8 mouse cellular contexts compared by ENCODE assay signal in genomic region chr7:139364936-139365830, GRCm38 (mm10). TPM values are rescaled to one million over a fixed set of nuclear protein-coding genes. Genes with fewer than 3 reads are reported as not detected.
DNase-seq lines count a peak whose midpoint lies in the region; ATAC-seq and TF ChIP-seq lines count a peak whose summit lies in the region.

No protein-coding gene starts in this region.

- peak overlapping the region; percentile 86 for H3K27ac ChIP-seq in ES-Bruce4 (ENCODE audit: insufficient read depth, low read length)
- peak overlapping the region; percentile 83 for H3K27ac ChIP-seq in limb, embryonic 13.5 days

- H3K36me3 ChIP-seq in ES-Bruce4 (ENCODE audit: control insufficient read depth, insufficient read depth, low read length, poor library complexity, severe bottlenecking): no peaks in the 10 kb centered on the region
- no peaks in the 10 kb centered on the region for H3K36me3 ChIP-seq in limb, embryonic 13.5 days

- no peaks in the 10 kb centered on the region for H3K9me3 ChIP-seq in ES-Bruce4 (replicated peaks; ENCODE audit: control insufficient read depth, insufficient read depth, low read length, poor library complexity, severe bottlenecking)
- H3K9me3 ChIP-seq in limb, embryonic 13.5 days: no peaks in the 10 kb centered on the region

- peaks cover 7% of the 10 kb centered on the region for H3K4me1 ChIP-seq in ES-Bruce4 (ENCODE audit: control insufficient read depth, insufficient read depth, low read length)
- H3K4me1 ChIP-seq in limb, embryonic 13.5 days: peaks cover 69% of the 10 kb centered on the region

- no peak for TF ChIP-seq CTCF in ES-Bruce4 (IDR thresholded peaks at IDR 0.05; ENCODE audit: low read depth, low read length)

- peak; percentile 67; the same call in 1 of the 2 replicates for TF ChIP-seq EP300 in ES-Bruce4 (IDR thresholded peaks at IDR 0.05; ENCODE audit: insufficient read depth, low read depth, low read length)

- WGBS in limb, embryonic 13.5 days: 69% methylated on average over 13 of the region's 13 CpGs

- 0 out of 2 replicates have a peak overlapping the region, but pooled peaks have one; percentile 10 for H3K9ac ChIP-seq in ES-Bruce4 (ENCODE audit: low read depth, poor library complexity, severe bottlenecking)
- no peak overlapping the region for H3K9ac ChIP-seq in limb, embryonic 13.5 days

- no peak for ATAC-seq in limb, embryonic 13.5 days (ENCODE audit: low FRiP score, low read depth)

- no peak overlapping the region for H3K4me3 ChIP-seq in ES-Bruce4 (ENCODE audit: low read depth, low read length)
- H3K4me3 ChIP-seq in limb, embryonic 13.5 days: no peak overlapping the region

- no peaks in the 10 kb centered on the region for H3K27me3 ChIP-seq in ES-Bruce4 (ENCODE audit: control insufficient read depth, insufficient read depth, low read length, poor library complexity, severe bottlenecking)
- H3K27me3 ChIP-seq in limb, embryonic 13.5 days: no peaks in the 10 kb centered on the region

- TF ChIP-seq POLR2A in ES-Bruce4 (IDR thresholded peaks at IDR 0.05; ENCODE audit: insufficient read depth, low read length): no peak

- DNase-seq in adrenal gland, adult (ENCODE audit: inconsistent age in 2 of 2, low spot score in 1 of 2): peak; percentile 58 to 71
- DNase-seq in adrenal gland, postnatal 25 days: no peak
- DNase-seq in heart, adult 9 months (ENCODE audit: low spot score in 2 of 2): peak; percentile 47 to 57
- DNase-seq in frontal cortex, postnatal 14 days (ENCODE audit: low spot score in 2 of 2): no peak
- no peak for DNase-seq in ovary, postnatal 10 days (ENCODE audit: low spot score)
- no peak for DNase-seq in thymus, postnatal 25 days

- H3K4me2 ChIP-seq in limb, embryonic 13.5 days (replicated peaks): no peak overlapping the region

RNA-seq across cellular contexts. Expression of gene Inpp5a, which starts 23.7 kb away (rescaled TPM):
- total RNA-seq in adrenal gland, postnatal 25 days (2021): 67.4 and 93.7 TPM in 2 replicates
- polyA plus RNA-seq in ES-Bruce4 (2011; ENCODE audit: insufficient read depth, insufficient read length, low read depth, missing spikeins): 37.6 and 43.9 TPM in 2 replicates
- 22.9 and 25.2 TPM in 2 replicates for polyA plus RNA-seq in limb, embryonic 13.5 days (2015; fragmentation: Nextera tagmentation; extraction: Ambion mirVana)

Comparison
In these comparisons a context has a peak if more than half of its experiments do, and no peak if none do; other contexts are left out.
1. DNase-seq: peak in adrenal gland, adult (2 of 2) and heart, adult 9 months (2 of 2); none in adrenal gland, postnatal 25 days (single experiment), frontal cortex, postnatal 14 days (0 of 2), ovary, postnatal 10 days (single experiment) and thymus, postnatal 25 days (single experiment).